In genomic region chr9:121415626-121416241, GRCm38 (mm10) we compare ENCODE assay signal across 8 mouse cellular contexts.
DNase-seq lines count a peak whose midpoint lies in the region; ATAC-seq lines count a peak whose summit lies in the region.

No protein-coding gene starts in this region.

- H3K4me1 ChIP-seq in midbrain, embryonic 13.5 days (replicated peaks), result 0 out of 2 replicates have a peak, but pooled peaks cover 3% of the 10 kb centered on the region

- no peaks in the 10 kb centered on the region for H3K27me3 ChIP-seq in midbrain, embryonic 13.5 days

- no peak overlapping the region for H3K4me2 ChIP-seq in midbrain, embryonic 13.5 days (replicated peaks)

- DNase-seq in gastrocnemius, adult 18-20 months (ENCODE audit: low spot score), result peak; percentile 22
- no peak for DNase-seq in gastrocnemius, postnatal 36 days
- DNase-seq in adrenal gland, adult 8-10 months, result peak; percentile 89
- DNase-seq in heart, adult 9 months (ENCODE audit: low spot score in 2 of 2), result peak; percentile 74 to 82
- peak; percentile 62 to 88 for DNase-seq in kidney, postnatal 25 days
- DNase-seq in testis, postnatal 10 days (ENCODE audit: low spot score), result peak; percentile 92
- DNase-seq in left cerebral cortex, postnatal 25 days (ENCODE audit: low spot score in 2 of 2), result no peak

- H3K27ac ChIP-seq in midbrain, embryonic 13.5 days, result no peak overlapping the region

- H3K9ac ChIP-seq in midbrain, embryonic 13.5 days (replicated peaks), result no peak overlapping the region

- intact Hi-C loops in gastrocnemius, postnatal 36 days (cut with DNase I), result no loop called here
- intact Hi-C loops in left cerebral cortex, postnatal 25 days (cut with DNase I), result no loop called here

- no peaks in the 10 kb centered on the region for H3K9me3 ChIP-seq in midbrain, embryonic 13.5 days

- peaks cover 17% of the 10 kb centered on the region for H3K36me3 ChIP-seq in midbrain, embryonic 13.5 days

- no peak for ATAC-seq in midbrain, embryonic 13.5 days

- 89% methylated on average over 19 of the region's 19 CpGs for WGBS in midbrain, embryonic 13.5 days

- no peak overlapping the region for H3K4me3 ChIP-seq in midbrain, embryonic 13.5 days (replicated peaks)

Comparison
In these comparisons a context has a peak if more than half of its experiments do, and no peak if none do; other contexts are left out.
1. DNase-seq: peak in gastrocnemius, adult 18-20 months (single experiment), adrenal gland, adult 8-10 months (single experiment), heart, adult 9 months (2 of 2), kidney, postnatal 25 days (2 of 2) and testis, postnatal 10 days (single experiment); none in gastrocnemius, postnatal 36 days (0 of 2) and left cerebral cortex, postnatal 25 days (0 of 2).